Mouse (Mus musculus): Measurements from ENCODE around the gene Pirt. TPM values are rescaled to one million over a fixed set of nuclear protein-coding genes. Genes with fewer than 3 reads are reported as not detected.

The Pirt gene
- not detected for total RNA-seq (2023)

DNA sequence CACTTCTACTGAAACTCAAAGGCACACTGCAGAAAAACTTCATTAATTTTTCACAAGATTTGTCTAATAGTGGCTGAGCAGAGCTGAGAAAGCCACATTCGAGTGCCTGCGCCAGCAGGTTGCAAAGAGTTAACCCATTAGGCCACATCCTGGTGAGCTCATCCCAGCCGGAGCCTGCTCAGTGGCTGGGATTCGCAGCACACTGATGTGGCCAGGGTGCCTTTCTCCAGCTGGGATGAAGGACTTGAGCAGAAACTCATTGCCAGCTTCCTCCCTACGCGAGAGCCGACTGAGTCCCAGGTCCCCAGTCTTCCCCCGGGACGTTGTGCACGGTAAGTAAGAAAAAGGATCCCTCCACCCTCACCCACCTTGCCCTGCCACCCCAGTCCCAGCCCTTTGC, at the start of gene Pirt:
Pirt (plus strand) TSS at position 171 of the 400 bp plus-strand sequence.

DNA sequence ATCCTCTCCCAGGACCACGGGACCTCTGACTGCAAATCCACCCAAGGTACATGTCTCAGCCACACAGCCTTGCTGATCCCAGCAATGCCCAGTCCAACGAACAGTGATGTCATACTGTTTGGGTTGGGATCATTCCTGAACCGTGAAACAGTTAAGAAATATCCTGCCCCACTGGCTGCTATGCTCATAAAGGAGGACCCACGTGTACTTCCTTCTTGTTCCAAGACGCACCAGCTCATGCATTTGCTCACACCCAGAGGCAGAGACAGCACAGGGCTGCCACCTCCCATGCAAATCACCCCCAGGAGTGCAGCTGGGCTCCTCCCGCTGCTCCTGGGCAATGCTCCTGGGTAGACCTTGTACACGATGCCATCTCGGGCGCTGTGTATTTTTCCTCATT, 44.5 kb downstream of the Pirt start, which contains the start of gene Tmem238l:
Tmem238l (plus strand) TSS at position 336 of the 400 bp plus-strand sequence.

Other genes starting within 250 kb of the Pirt start
- gene Tmem238l, start 44.7 kb downstream of the Pirt start, total RNA-seq (2023), result not detected
- 0.64 TPM for gene Tmem220, start 113.2 kb downstream of the Pirt start, total RNA-seq (2023)
- 41.7 TPM for gene Adprm, start 140.6 kb downstream of the Pirt start, total RNA-seq (2023)
- 13.0 TPM for gene Sco1, start 140.7 kb downstream of the Pirt start, total RNA-seq (2023)
- gene Myh3, start 166.3 kb downstream of the Pirt start, total RNA-seq (2023), result not detected

Measured in CD8-positive naive resting alpha-beta T cell, adult 57 days (primary cell).